Mouse (Mus musculus) CH12.LX (cell line): ENCODE data around the gene Igfals. TPM values are rescaled to one million over a fixed set of nuclear protein-coding genes. Genes with fewer than 3 reads are reported as not detected.

ENCODE experiments used
- DNase-seq: peaks from one replicate; pipeline ENCODE4 v3.0.0-alpha.2; 2013; ENCODE audit errors: extremely low read depth
- H3K27ac ChIP-seq: 2 replicates; pipeline ENCODE4 v1.5.1; 2012; ENCODE audit warnings: low read depth, mild to moderate bottlenecking, control low read depth, moderate library complexity; ENCODE audit not compliant: insufficient read depth
- H3K27me3 ChIP-seq: replicated peaks from 2 replicates; pipeline ENCODE3; 2012; ENCODE audit warnings: inconsistent platforms
- H3K36me3 ChIP-seq, 2 experiments: replicated peaks in 1 of 2; 2 replicates each; pipeline versions ENCODE3 to v1.6.1; 2012; ENCODE audit warnings: inconsistent platforms in 1 of 2, low read length in 1 of 2, mild to moderate bottlenecking in 1 of 2, mixed read lengths in 1 of 2, moderate library complexity in 1 of 2; ENCODE audit not compliant: control insufficient read depth in 1 of 2, insufficient read depth in 1 of 2
- H3K4me1 ChIP-seq, 2 experiments: 2 replicates each; pipeline ENCODE4 v1.6.1; 2012; ENCODE audit warnings: inconsistent platforms in 1 of 2, moderate library complexity in 1 of 2; ENCODE audit not compliant: insufficient read depth in 2 of 2, control insufficient read depth in 1 of 2
- H3K4me2 ChIP-seq: 2 replicates; pipeline ENCODE4 v1.6.1; 2012; ENCODE audit warnings: low read depth, mild to moderate bottlenecking, control low read depth; ENCODE audit not compliant: poor library complexity, insufficient read depth, severe bottlenecking
- H3K4me3 ChIP-seq, 3 experiments: fragments of 150-350 bp in 1 of 3; sonication (generic) in 1 of 3; replicated peaks in 1 of 3; 2 replicates each; pipeline versions ENCODE3 to v1.5.1; 2011 to 2012; ENCODE audit warnings: low read depth in 2 of 3, low read length in 2 of 3, mild to moderate bottlenecking in 2 of 3, moderate library complexity in 2 of 3, control low read depth in 1 of 3, improper control_type of control experiment in 1 of 3, inconsistent platforms in 1 of 3, mixed read lengths in 1 of 3; ENCODE audit not compliant: poor library complexity in 1 of 3
- H3K79me2 ChIP-seq: replicated peaks from 2 replicates; pipeline ENCODE4 v1.6.1; 2012; ENCODE audit warnings: mild to moderate bottlenecking, moderate library complexity; ENCODE audit not compliant: control insufficient read depth, poor library complexity, insufficient read depth, severe bottlenecking; ENCODE audit errors: extremely low read depth
- H3K9ac ChIP-seq: 2 replicates; pipeline ENCODE4 v1.6.1; 2012; ENCODE audit warnings: low read depth, mild to moderate bottlenecking, control low read depth, moderate library complexity; ENCODE audit not compliant: insufficient read depth
- H3K9me3 ChIP-seq: replicated peaks from 2 replicates; pipeline ENCODE3; 2012; ENCODE audit warnings: low read length, inconsistent platforms, mixed read lengths
- CTCF ChIP-seq, 2 experiments: IDR thresholded peaks in 1 of 2; conservative IDR thresholded peaks in 1 of 2; 2 replicates each; pipeline ENCODE4 v1.5.1; 2011 to 2012; ENCODE audit warnings: low read depth in 2 of 2, low read length in 2 of 2, improper control_type of control experiment in 1 of 2, inconsistent platforms in 1 of 2, mild to moderate bottlenecking in 1 of 2, moderate library complexity in 1 of 2
- ELF1 ChIP-seq: IDR thresholded peaks from 2 replicates; pipeline ENCODE4 v1.6.1; 2014; ENCODE audit warnings: low read depth, mild to moderate bottlenecking, inconsistent platforms, low read length, improper control_type of control experiment
- EP300 ChIP-seq: IDR thresholded peaks from 2 replicates; pipeline ENCODE4 v1.6.1; 2011; ENCODE audit warnings: low read length, improper control_type of control experiment
- GABPA ChIP-seq: IDR thresholded peaks from 2 replicates; pipeline ENCODE4 v1.6.1; 2012; ENCODE audit warnings: low read depth, low read length, improper control_type of control experiment, inconsistent platforms; ENCODE audit not compliant: insufficient replicate concordance
- IRF4 ChIP-seq: IDR thresholded peaks from 2 replicates; pipeline ENCODE4 v1.6.1; 2014; ENCODE audit warnings: low read depth, mild to moderate bottlenecking, inconsistent platforms, low read length, improper control_type of control experiment
- JUN ChIP-seq: IDR thresholded peaks from 2 replicates; pipeline ENCODE4 v1.6.1; 2011; ENCODE audit warnings: low read depth, mild to moderate bottlenecking, low read length, improper control_type of control experiment, moderate library complexity; ENCODE audit not compliant: insufficient read depth
- KAT2A ChIP-seq: IDR thresholded peaks from 2 replicates; pipeline ENCODE4 v1.6.1; 2012; ENCODE audit warnings: low read length, improper control_type of control experiment, inconsistent platforms; ENCODE audit not compliant: insufficient replicate concordance
- MAX ChIP-seq: IDR thresholded peaks from 2 replicates; pipeline ENCODE4 v1.6.1; 2011; ENCODE audit warnings: low read length, improper control_type of control experiment
- MEF2A ChIP-seq: IDR thresholded peaks from 2 replicates; pipeline ENCODE4 v1.6.1; 2014; ENCODE audit warnings: low read depth, mild to moderate bottlenecking, inconsistent platforms, low read length, improper control_type of control experiment, borderline replicate concordance
- MXI1 ChIP-seq: IDR thresholded peaks from 2 replicates; pipeline ENCODE4 v1.6.1; 2011; ENCODE audit warnings: mild to moderate bottlenecking, low read depth, low read length, improper control_type of control experiment
- NRF1 ChIP-seq: IDR thresholded peaks from 2 replicates; pipeline ENCODE4 v1.6.1; 2014; ENCODE audit warnings: low read depth, mild to moderate bottlenecking, inconsistent platforms, low read length, improper control_type of control experiment, moderate library complexity
- PAX5 ChIP-seq: IDR thresholded peaks from 2 replicates; pipeline ENCODE4 v1.6.1; 2012; ENCODE audit warnings: low read length, inconsistent platforms, mixed read lengths
- POLR2A ChIP-seq: IDR thresholded peaks from 2 replicates; pipeline ENCODE4 v1.6.1; 2011; ENCODE audit warnings: low read depth, mild to moderate bottlenecking, improper control_type of control experiment, low read length
- RCOR1 ChIP-seq: conservative IDR thresholded peaks from 2 replicates; pipeline ENCODE4 v1.6.1; 2012; ENCODE audit warnings: low read depth, mild to moderate bottlenecking, inconsistent platforms, low read length, improper control_type of control experiment
- SIN3A ChIP-seq: IDR thresholded peaks from 2 replicates; pipeline ENCODE4 v1.6.1; 2012; ENCODE audit warnings: low read length, improper control_type of control experiment, inconsistent platforms
- SMC3 ChIP-seq: IDR thresholded peaks from 2 replicates; pipeline ENCODE4 v1.6.1; 2011; ENCODE audit warnings: low read depth, low read length, improper control_type of control experiment
- TCF12 ChIP-seq: IDR thresholded peaks from 2 replicates; pipeline ENCODE4 v1.6.1; 2014; ENCODE audit warnings: low read depth, mild to moderate bottlenecking, inconsistent platforms, low read length, improper control_type of control experiment
- UBTF ChIP-seq: IDR thresholded peaks from 2 replicates; pipeline ENCODE4 v1.6.1; 2012; ENCODE audit warnings: low read depth, mild to moderate bottlenecking, inconsistent platforms, low read length, improper control_type of control experiment, moderate library complexity
- USF2 ChIP-seq: conservative IDR thresholded peaks from 2 replicates; pipeline ENCODE4 v1.6.1; 2011; ENCODE audit warnings: low read depth, low read length, improper control_type of control experiment
- ZC3H11A ChIP-seq: IDR thresholded peaks from 2 replicates; pipeline ENCODE4 v1.6.1; 2012; ENCODE audit warnings: low read depth, mild to moderate bottlenecking, inconsistent platforms, low read length, improper control_type of control experiment
- ZKSCAN1 ChIP-seq: IDR thresholded peaks from 2 replicates; pipeline ENCODE4 v1.6.1; 2012; ENCODE audit warnings: low read depth, inconsistent platforms, low read length, improper control_type of control experiment, borderline replicate concordance
- ZMIZ1 ChIP-seq: IDR thresholded peaks from 2 replicates; pipeline ENCODE4 v1.6.1; 2012; ENCODE audit warnings: low read depth, mild to moderate bottlenecking, inconsistent platforms, low read length, improper control_type of control experiment
- ZNF384 ChIP-seq: IDR thresholded peaks from 2 replicates; pipeline ENCODE4 v1.6.1; 2012; ENCODE audit warnings: low read depth, low read length, improper control_type of control experiment, inconsistent platforms
- dilution Hi-C: fragments of 300-500 bp; cut with MboI; formaldehyde crosslinking; loops from 2 replicates; pipeline ENCODE4 v1.14.3; 2020; ENCODE audit warnings: low sequenced_read_pairs; ENCODE audit not compliant: extremely low pct_unique_long_range_greater_than_20kb, extremely low pct_ligation_motif_present
- in situ Hi-C: fragments of 300-500 bp; cut with MboI; formaldehyde crosslinking; loops from 3 replicates; pipeline ENCODE4 v1.14.3; 2019; ENCODE audit warnings: low sequenced_read_pairs, low pct_ligation_motif_present, low pct_unique_long_range_greater_than_20kb, mixed read lengths
- polyA plus RNA-seq: library from polyadenylated mRNA; unstranded; fragments of >175 nt; gene quantifications from 2 replicates; pipeline ENCODE4 v1.2.1, GENCODE M21; 2012; ENCODE audit warnings: low read depth; ENCODE audit not compliant: insufficient read length
- total RNA-seq, 2 experiments: library from RNA; depleted of rRNA; stranded (reverse); fragments of 300-350 nt in 1 of 2; fragments of >200 nt in 1 of 2; gene quantifications; 2 replicates each; pipeline ENCODE4 v1.2.3; 2012 to 2014

Igfals gene
- total and polyA plus RNA-seq, 3 experiments = 5.0 to 9.8 (median 6.3) TPM

GRCm38 (mm10) chr17:24893276-24893675, 27.5 kb downstream of the Igfals start:
- in situ Hi-C loops = no loop called here
- no peak for DNase-seq
- no peak for TF ChIP-seq PAX5
- no peak for TF ChIP-seq ZC3H11A
- no peak for TF ChIP-seq EP300
- TF ChIP-seq USF2 = no peak
- TF ChIP-seq JUN = no peak
- no peak for TF ChIP-seq MXI1
- TF ChIP-seq POLR2A = no peak
- no peak for TF ChIP-seq TCF12
- TF ChIP-seq ZMIZ1 = no peak
- TF ChIP-seq ZKSCAN1 = no peak
- TF ChIP-seq NRF1 = no peak
- TF ChIP-seq, all 38 proteins: peak for 0
- H3K36me3 ChIP-seq = peaks cover 56 to 72% of the 10 kb centered on the region in 2 experiments
- peaks cover 15% of the 10 kb centered on the region for H3K79me2 ChIP-seq
- no peaks in the 10 kb centered on the region for H3K9me3 ChIP-seq
- no peak overlapping the region for H3K4me3 ChIP-seq
- no peaks in the 10 kb centered on the region for H3K27me3 ChIP-seq
- dilution Hi-C loops = no loop called here
- no peak overlapping the region for H3K4me2 ChIP-seq
- H3K4me1 ChIP-seq = peaks cover 14 to 78% of the 10 kb centered on the region in 2 experiments
- no peak overlapping the region for H3K27ac ChIP-seq
- no peak overlapping the region for H3K9ac ChIP-seq

- H3K36me3 ChIP-seq = peaks cover 66 to 72% of the 10 kb centered on the region in 2 experiments
- peak overlapping the region; percentile 91 for H3K4me2 ChIP-seq
- dilution Hi-C loops = no loop called here
- H3K27me3 ChIP-seq = no peaks in the 10 kb centered on the region
- in situ Hi-C loops = no loop called here
- TF ChIP-seq USF2 = no peak
- TF ChIP-seq ELF1 = no peak
- TF ChIP-seq SIN3A = no peak
- TF ChIP-seq GABPA = no peak
- no peak for TF ChIP-seq MAX
- TF ChIP-seq MEF2A = no peak
- TF ChIP-seq RCOR1 = no peak
- no peak for TF ChIP-seq ZKSCAN1
- no peak for TF ChIP-seq MXI1
- TF ChIP-seq IRF4 = no peak
- TF ChIP-seq SMC3 = no peak
- no peak for TF ChIP-seq ZNF384
- no peak for TF ChIP-seq KAT2A
- TF ChIP-seq JUN = no peak
- no peak for TF ChIP-seq UBTF
- no peak for TF ChIP-seq CTCF (conservative IDR thresholded peaks at IDR 0.05 in 1 of 2, IDR thresholded peaks at IDR 0.05 in 1 of 2; ENCODE audit: low read depth in 2 of 2, low read length in 2 of 2)
- H3K4me3 ChIP-seq = peak overlapping the region; percentile 83 to 94 (median 92)
- peaks cover 17 to 75% of the 10 kb centered on the region in 2 experiments for H3K4me1 ChIP-seq
- no peaks in the 10 kb centered on the region for H3K9me3 ChIP-seq
- H3K79me2 ChIP-seq = peaks cover 15% of the 10 kb centered on the region
- H3K27ac ChIP-seq = peak overlapping the region; percentile 62
- no peak for DNase-seq
- peak overlapping the region; percentile 74 for H3K9ac ChIP-seq
Measured at GRCm38 (mm10) chr17:24894061-24894994, 28.5 kb downstream of the Igfals start.
